Mouse (Mus musculus) gastrocnemius, postnatal 10 days (tissue): ENCODE results near the gene C7. TPM values are rescaled to one million over a fixed set of nuclear protein-coding genes. Genes with fewer than 3 reads are reported as not detected.

Source experiments
- DNase-seq: peaks from one replicate; pipeline ENCODE4 v3.0.0; 2021; ENCODE audit warnings: mixed read lengths
- total RNA-seq, 2 experiments: library from RNA; stranded (reverse); gene quantifications; 2 replicates each; pipeline ENCODE4 v1.2.3; 2021

Gene C7
- total RNA-seq, 2 experiments from 2014 or later: 0.09 TPM; not detected in 1

DNA sequence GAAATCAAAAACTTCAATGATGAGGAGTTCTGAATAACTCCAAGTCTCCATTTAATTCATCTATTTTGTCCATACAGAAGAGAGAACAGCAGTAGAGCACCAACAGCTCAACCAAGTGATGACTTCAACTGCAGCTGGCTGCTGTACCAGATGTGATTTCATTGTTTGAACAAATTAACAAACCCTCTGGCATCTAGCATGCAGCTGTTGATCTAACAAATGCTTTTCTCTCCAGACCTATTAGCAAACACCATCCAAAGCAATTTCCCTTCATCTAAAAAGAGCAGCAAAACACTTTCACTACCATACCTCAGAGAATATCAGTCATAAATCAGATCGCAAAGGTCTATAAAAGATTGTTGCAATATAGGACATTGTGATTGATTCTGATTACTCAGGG, 90.2 kb downstream of the C7 start:
- no peak for DNase-seq

Other genes starting within 250 kb of the C7 start
- gene Mroh2b, start 165.0 kb downstream of the C7 start, total RNA-seq: not detected
- 1 to 10 TPM; 1.6 to 3.5 TPM for gene Card6, start 44.8 kb upstream of the C7 start, total RNA-seq
- gene Rpl37, start 52.9 kb upstream of the C7 start, total RNA-seq: 100 to 1,000 TPM; 337 to 339 TPM
- 10 to 100 TPM; 13.0 to 15.1 TPM for gene Prkaa1, start 80.1 kb upstream of the C7 start, total RNA-seq
- 10 to 100 TPM; 34.9 to 35.4 TPM for gene Ttc33, start 121.8 kb upstream of the C7 start, total RNA-seq
- gene Ptger4, start 180.4 kb upstream of the C7 start, total RNA-seq: 1 to 10 TPM in 1 of 2 experiments, under 1 TPM in 1; 0.94 to 1.5 TPM